Mouse (Mus musculus): ENCODE results near the gene Nkx2-3.

- no peak for TF ChIP-seq CTCF (IDR thresholded peaks at IDR 0.05; ENCODE audit: extremely low read depth, insufficient read depth, insufficient read length, insufficient replicate concordance)
- no peak for TF ChIP-seq POLR2A (IDR thresholded peaks at IDR 0.05; ENCODE audit: low read depth, low read length)
These were observed 6.4 kb downstream of the Nkx2-3 start for GRCm38 (mm10) chr19:43618505-43619030.
